Mouse (Mus musculus): ENCODE data around the gene Wnk2. TPM values are rescaled to one million over a fixed set of nuclear protein-coding genes. Genes with fewer than 3 reads are reported as not detected.
"Not testable (repeated sequence)": the region's sequence is repeated elsewhere in the genome, so short reads cannot be mapped to it uniquely, and the experiment has no call there.

Gene Wnk2
- polyA plus RNA-seq, 2 experiments from 2014 or later, result not detected

GRCm38 (mm10) chr13:49090176-49090575 is 57.6 kb downstream of the Wnk2 start:
- ATAC-seq, result no peak

- no peak for ATAC-seq
Measured at GRCm38 (mm10) chr13:49088874-49089273, 58.9 kb downstream of the Wnk2 start.

GRCm38 (mm10) chr13:49087420-49087819 is 60.4 kb downstream of the Wnk2 start:
- ATAC-seq, result no peak

- no peak for ATAC-seq
Measured at GRCm38 (mm10) chr13:49086431-49086830, 61.4 kb downstream of the Wnk2 start.

GRCm38 (mm10) chr13:49085211-49085610 is 62.6 kb downstream of the Wnk2 start:
- no peak for ATAC-seq

- ATAC-seq, result no peak
Measured at GRCm38 (mm10) chr13:49084781-49085180, 63.0 kb downstream of the Wnk2 start.

GRCm38 (mm10) chr13:49083941-49084340 is 63.9 kb downstream of the Wnk2 start:
- ATAC-seq, result no peak

- ATAC-seq, result no peak
Measured at GRCm38 (mm10) chr13:49082151-49082879, 65.5 kb downstream of the Wnk2 start.

- no peak for ATAC-seq
Measured at GRCm38 (mm10) chr13:49076196-49076595, 71.6 kb downstream of the Wnk2 start.

- ATAC-seq, result no peak
Measured at GRCm38 (mm10) chr13:49075377-49075776, 72.4 kb downstream of the Wnk2 start.

GRCm38 (mm10) chr13:49073295-49073694 is 74.5 kb downstream of the Wnk2 start:
- ATAC-seq, result no peak

- ATAC-seq, result no peak
Measured at GRCm38 (mm10) chr13:49071861-49072260, 76.0 kb downstream of the Wnk2 start.

GRCm38 (mm10) chr13:49069979-49070378 is 77.8 kb downstream of the Wnk2 start:
- no peak for ATAC-seq

GRCm38 (mm10) chr13:49069393-49069792 is 78.4 kb downstream of the Wnk2 start:
- no peak for ATAC-seq

- ATAC-seq, result no peak
Measured at GRCm38 (mm10) chr13:49064257-49064656, 83.6 kb downstream of the Wnk2 start.

- ATAC-seq, result no peak
Measured at GRCm38 (mm10) chr13:49060456-49060855, 87.4 kb downstream of the Wnk2 start.

GRCm38 (mm10) chr13:49058528-49058927 is 89.3 kb downstream of the Wnk2 start:
- ATAC-seq, result no peak

- ATAC-seq, result no peak
Measured at GRCm38 (mm10) chr13:49056304-49056703, 91.5 kb downstream of the Wnk2 start.

GRCm38 (mm10) chr13:49054753-49055152 is 93.1 kb downstream of the Wnk2 start:
- ATAC-seq, result not testable (repeated sequence)

GRCm38 (mm10) chr13:49053333-49053732 is 94.5 kb downstream of the Wnk2 start:
- ATAC-seq, result no peak

GRCm38 (mm10) chr13:49052512-49052911 is 95.3 kb downstream of the Wnk2 start:
- ATAC-seq, result no peak

GRCm38 (mm10) chr13:49047393-49047792 is 100.4 kb downstream of the Wnk2 start:
- no peak for ATAC-seq

GRCm38 (mm10) chr13:49044145-49044561 is 103.7 kb downstream of the Wnk2 start:
- no peak for ATAC-seq

GRCm38 (mm10) chr13:49042371-49042770 is 105.4 kb downstream of the Wnk2 start:
- ATAC-seq, result no peak

Data from activated CD4-positive, CD25-positive, alpha-beta regulatory T cell, adult 4 months (primary cell).